Mouse (Mus musculus) liver, embryonic 14.5 days (tissue): ENCODE results near the gene Gm27021. TPM values are rescaled to one million over a fixed set of nuclear protein-coding genes. Genes with fewer than 3 reads are reported as not detected.

Source experiments
- ATAC-seq: fragments of 200-750 bp; cut with Nextera tagmentation; 2 replicates; pipeline ENCODE4 v1.8.0; 2017; ENCODE audit warnings: moderate number of reproducible peaks, mild to moderate bottlenecking, moderate library complexity; ENCODE audit not compliant: insufficient read depth
- DNase-seq, 3 experiments: peaks; one replicate each; pipeline ENCODE4 v3.0.0-alpha.2; 2012 to 2013; ENCODE audit warnings: low read depth in 3 of 3, low spot score in 3 of 3
- H3K27ac ChIP-seq: fragments of 300-500 bp; sonication (generic); 2 replicates; pipeline ENCODE4 v1.5.1; 2014; ENCODE audit warnings: moderate library complexity, mild to moderate bottlenecking, control low read depth, inconsistent platforms
- H3K27me3 ChIP-seq: fragments of 300-500 bp; sonication (generic); 2 replicates; pipeline ENCODE4 v1.6.1; 2014; ENCODE audit warnings: mild to moderate bottlenecking, low read length, moderate library complexity; ENCODE audit not compliant: control insufficient read depth, insufficient read depth
- H3K36me3 ChIP-seq: fragments of 300-500 bp; sonication (generic); replicated peaks from 2 replicates; pipeline ENCODE4 v1.6.1; 2014; ENCODE audit warnings: low read depth; ENCODE audit not compliant: control insufficient read depth, insufficient read depth
- H3K4me1 ChIP-seq, 2 experiments: fragments of 200-500 bp in 1 of 2; fragments of 300-500 bp in 1 of 2; sonication (generic) in 1 of 2; replicated peaks; 2 replicates each; pipeline ENCODE4 v1.6.1; 2012 to 2014; ENCODE audit warnings: antibody characterized with exemption in 1 of 2, inconsistent platforms in 1 of 2, low read length in 1 of 2; ENCODE audit not compliant: control insufficient read depth in 2 of 2, insufficient read depth in 2 of 2
- H3K4me2 ChIP-seq: fragments of 300-500 bp; sonication (generic); 2 replicates; pipeline ENCODE4 v1.6.1; 2014; ENCODE audit warnings: low read depth, mild to moderate bottlenecking, control low read depth, moderate library complexity
- H3K4me3 ChIP-seq, 2 experiments: fragments of 200-500 bp in 1 of 2; fragments of 300-500 bp in 1 of 2; sonication (generic) in 1 of 2; 2 replicates each; pipeline ENCODE4 v1.5.1; 2012 to 2014; ENCODE audit warnings: low read depth in 2 of 2, low read length in 2 of 2, mild to moderate bottlenecking in 2 of 2, control low read depth in 1 of 2, inconsistent platforms in 1 of 2, moderate library complexity in 1 of 2; ENCODE audit not compliant: insufficient read depth in 1 of 2
- H3K9ac ChIP-seq: fragments of 300-500 bp; sonication (generic); replicated peaks from 2 replicates; pipeline ENCODE4 v1.6.1; 2014; ENCODE audit warnings: mild to moderate bottlenecking, control low read depth, moderate library complexity
- H3K9me3 ChIP-seq: fragments of 300-500 bp; sonication (generic); 2 replicates; pipeline ENCODE4 v1.6.1; 2016; ENCODE audit warnings: low read length, mixed read lengths; ENCODE audit not compliant: control insufficient read depth
- CTCF ChIP-seq: IDR thresholded peaks from 2 replicates; pipeline ENCODE4 v1.5.1; 2016; ENCODE audit warnings: antibody characterized with exemption, low read depth, control low read depth
- EP300 ChIP-seq: IDR thresholded peaks from 2 replicates; pipeline ENCODE4 v1.6.1; 2016; ENCODE audit warnings: antibody characterized with exemption, low read depth
- WGBS: fragments of 180-500 bp; shearing (Covaris S2); extraction: QIAGEN DNeasy Blood & Tissue Kit; methylation state at CpG from one replicate; pipeline ENCODE4 v1.1.7; 2014; ENCODE audit not compliant: insufficient replicate concordance; 5-methylcytosine and 5-hydroxymethylcytosine counted together
- polyA plus RNA-seq, 2 experiments: library from polyadenylated mRNA; depleted of rRNA in 1 of 2; stranded (reverse) in 1 of 2; unstranded in 1 of 2; fragments of >200 nt; fragmentation: Nextera tagmentation in 1 of 2; extraction: Ambion mirVana in 1 of 2; gene quantifications; 2 replicates each; pipeline versions ENCODE4 v1.2.1 to v1.2.3; 2012 to 2014

Gm27021 gene
- polyA plus RNA-seq, 2 experiments = 0.38 TPM; not detected in 1

- no peaks in the 10 kb centered on the region; the same call in 1 of the 2 replicates for H3K9me3 ChIP-seq
- peaks cover 5 to 6% of the 10 kb centered on the region in 2 experiments for H3K4me1 ChIP-seq
- DNase-seq (no peak), ATAC-seq (no peak)
- WGBS = 71% methylated on average over 5 of the region's 5 CpGs
- no peaks in the 10 kb centered on the region; the same call in 1 of the 2 replicates for H3K27me3 ChIP-seq
- peak; percentile 82 for TF ChIP-seq CTCF
- no peak for TF ChIP-seq EP300
- no peak overlapping the region for H3K4me3 ChIP-seq
- H3K9ac ChIP-seq = no peak overlapping the region
- H3K4me2 ChIP-seq = no peak overlapping the region
- H3K27ac ChIP-seq = no peak overlapping the region
- no peaks in the 10 kb centered on the region for H3K36me3 ChIP-seq
Observed at GRCm38 (mm10) chr8:120594571-120594970, 73.3 kb downstream of the Gm27021 start.

DNA sequence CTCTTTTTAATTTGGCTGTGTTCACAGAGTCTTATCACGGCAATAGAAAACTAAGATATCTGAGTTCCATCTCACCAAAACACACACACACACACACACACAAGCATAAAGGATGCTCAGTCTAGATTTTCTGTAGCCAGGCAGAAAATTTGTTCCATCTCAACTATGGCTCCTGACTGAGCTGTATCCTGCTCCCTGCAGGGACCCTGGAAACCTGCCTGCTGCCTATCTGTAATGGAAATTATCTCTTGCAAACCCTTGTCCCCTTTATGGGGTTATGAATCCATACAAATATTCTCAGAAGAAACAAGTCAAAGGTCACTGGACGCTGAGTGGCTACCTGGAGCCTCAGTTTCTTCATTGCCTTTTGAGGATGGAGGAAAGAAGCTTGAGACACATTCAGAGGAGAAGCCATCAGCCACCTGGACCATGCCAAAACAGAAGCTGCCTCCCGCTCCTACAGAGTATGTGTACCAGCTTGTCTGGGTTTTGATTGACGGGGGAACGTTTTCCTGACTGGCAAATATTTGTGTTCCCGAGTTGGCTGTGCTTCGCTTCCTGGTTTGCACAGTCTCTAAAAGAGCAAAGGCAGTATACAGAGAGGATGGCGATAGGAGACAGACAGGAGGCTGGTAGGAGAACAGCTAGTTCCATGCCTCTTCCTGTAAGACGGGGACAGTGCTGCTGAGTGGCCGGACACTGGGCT lies 76.1 kb downstream of the Gm27021 start:
- TF ChIP-seq CTCF = no peak
- no peak for TF ChIP-seq EP300
- peaks cover 10 to 11% of the 10 kb centered on the region in 2 experiments for H3K4me1 ChIP-seq
- H3K9ac ChIP-seq = no peak overlapping the region
- ATAC-seq (no peak), DNase-seq (no peak)
- H3K27ac ChIP-seq = no peak overlapping the region
- 57% methylated on average over 10 of the region's 10 CpGs for WGBS
- H3K27me3 ChIP-seq = no peaks in the 10 kb centered on the region
- no peak overlapping the region for H3K4me2 ChIP-seq
- no peak overlapping the region for H3K4me3 ChIP-seq
- no peaks in the 10 kb centered on the region; the same call in 1 of the 2 replicates for H3K36me3 ChIP-seq
- H3K9me3 ChIP-seq = no peaks in the 10 kb centered on the region; the same call in 1 of the 2 replicates

- Histone ChIP-seq H3K4me3 (peak overlapping the region; percentile 66 to 91), H3K36me3 (peaks cover 7% of the 10 kb centered on the region), H3K9me3 (no peaks in the 10 kb centered on the region; the same call in 1 of the 2 replicates), H3K4me2 (peak overlapping the region; percentile 99), H3K9ac (peak overlapping the region; percentile 51), H3K27ac (no peak overlapping the region; the same call in none of the 2 replicates), H3K4me1 (peaks cover 10 to 11% of the 10 kb centered on the region in 2 experiments), H3K27me3 (no peaks in the 10 kb centered on the region)
- 42% methylated on average over 2 of the region's 2 CpGs for WGBS
- no peak for TF ChIP-seq EP300
- TF ChIP-seq CTCF = no peak
- ATAC-seq (no peak), DNase-seq (no peak)
Observed at GRCm38 (mm10) chr8:120589921-120590320, 78.0 kb downstream of the Gm27021 start.

GRCm38 (mm10) chr8:120588908-120589771 lies 78.7 kb downstream of the Gm27021 start, which contains the start of gene Gins2:
Gene Gins2 (minus strand): TSS chr8:120589304.
- Histone ChIP-seq H3K4me2 (peak within 1 kb of the TSS; percentile 99), H3K27me3 (no peaks in the 10 kb centered on the region), H3K27ac (peak within 1 kb of the TSS; percentile 57), H3K4me1 (peaks cover 10 to 11% of the 10 kb centered on the region in 2 experiments), H3K36me3 (peaks cover 7% of the 10 kb centered on the region), H3K4me3 (peak within 1 kb of the TSS; percentile 82 to 91), H3K9me3 (no peaks in the 10 kb centered on the region), H3K9ac (peak within 1 kb of the TSS; percentile 89)
- peak; percentile 97 for ATAC-seq
- peak; percentile 98 to 99 (median 98) for DNase-seq
- under 1% methylated on average over 67 of the region's 67 CpGs for WGBS
- TF ChIP-seq EP300 (no peak), CTCF (0 out of 2 replicates have a peak, but pooled peaks have one; percentile 24)
